In genomic region chr12:85970803-85971202, GRCm38 (mm10) we compare ENCODE assay signal across 21 mouse cellular contexts.
A peak's percentile ranks its signal among the peaks of the same experiment; 100 is the strongest.
DNase-seq lines count a peak whose midpoint lies in the region; ATAC-seq lines count a peak whose summit lies in the region.
"Had no signal": no experiment of that assay in that cellular context is flagged by ENCODE, and none has a peak within 500 bp of the region (broad histone marks: within the 10 kb centered on the region; RNA-seq: fewer than 3 reads in every experiment).

No protein-coding gene starts in this region.

- no peak overlapping the region for H3K4me2 ChIP-seq in kidney, embryonic 15.5 days
- H3K4me2 ChIP-seq: forebrain, embryonic 13.5 days; heart, embryonic 15.5 days; stomach, embryonic 15.5 days had no signal

- H3K27ac ChIP-seq in kidney, embryonic 15.5 days, result no peak overlapping the region
- H3K27ac ChIP-seq: forebrain, embryonic 13.5 days; heart, embryonic 15.5 days; hindbrain, embryonic 10.5 days; stomach, embryonic 15.5 days had no signal

- WGBS in kidney, embryonic 15.5 days, result 36% methylated on average over 2 of the region's 2 CpGs

- DNase-seq in kidney, postnatal 4 days, result no peak
- peak; percentile 76 for DNase-seq in brain, adult 2 months (ENCODE audit: low read depth, low spot score)
- DNase-seq in cerebellum, adult 11-12 months, result peak; percentile 76
- peak; percentile 49 to 68 for DNase-seq in cerebellum, postnatal 25 days
- DNase-seq in B cell, adult 2 months, result no peak
- DNase-seq in adrenal gland, adult 18-20 months (ENCODE audit: low spot score in 2 of 2), result no peak
- DNase-seq: adrenal gland, postnatal 10 days; gastrocnemius, postnatal 10 days; liver; right cerebral cortex, postnatal 14 days; thymus, adult 18-20 months; thymus, postnatal 4 days had no signal

- no peaks in the 10 kb centered on the region for H3K27me3 ChIP-seq in kidney, embryonic 15.5 days
- H3K27me3 ChIP-seq: forebrain, embryonic 13.5 days; heart, embryonic 15.5 days; stomach, embryonic 15.5 days had no signal

- H3K36me3 ChIP-seq in kidney, embryonic 15.5 days, result no peaks in the 10 kb centered on the region
- H3K36me3 ChIP-seq: heart, embryonic 15.5 days; hindbrain, embryonic 10.5 days; stomach, embryonic 15.5 days had no signal

- ATAC-seq in kidney, embryonic 15.5 days (replicated peaks; ENCODE audit: low FRiP score), result peak; percentile 36; the same call in 1 of the 2 replicates
- no peak for ATAC-seq in megakaryocyte-erythroid progenitor cell, adult 5-6 weeks (replicated peaks; ENCODE audit: low FRiP score, low TSS enrichment, poor library complexity, severe bottlenecking)
- ATAC-seq: forebrain, embryonic 13.5 days; inflammation-experienced regulatory T-cells, adult 6 months; midbrain, embryonic 16.5 days had no signal

- no peaks in the 10 kb centered on the region for H3K9me3 ChIP-seq in kidney, embryonic 15.5 days (replicated peaks)
- H3K9me3 ChIP-seq: forebrain, embryonic 13.5 days; heart, embryonic 15.5 days; hindbrain, embryonic 10.5 days; stomach, embryonic 15.5 days had no signal

- H3K4me3 ChIP-seq in kidney, embryonic 15.5 days (replicated peaks), result no peak overlapping the region
- H3K4me3 ChIP-seq: erythroblast, embryonic 14.5 days; forebrain, embryonic 13.5 days; heart, embryonic 15.5 days; hindbrain, embryonic 10.5 days; stomach, embryonic 15.5 days had no signal

- H3K4me1 ChIP-seq in kidney, embryonic 15.5 days, result peaks cover 20% of the 10 kb centered on the region
- H3K4me1 ChIP-seq: hindbrain, embryonic 10.5 days had no signal

- no peak overlapping the region for H3K9ac ChIP-seq in kidney, embryonic 15.5 days
- H3K9ac ChIP-seq: forebrain, embryonic 13.5 days; heart, embryonic 15.5 days; stomach, embryonic 15.5 days had no signal

Comparison
In these comparisons a context has a peak if more than half of its experiments do, and no peak if none do; other contexts are left out.
1. DNase-seq: peak in brain, adult 2 months (single experiment), cerebellum, adult 11-12 months (single experiment) and cerebellum, postnatal 25 days (2 of 2); none in kidney, postnatal 4 days (0 of 2), B cell, adult 2 months (0 of 2) and adrenal gland, adult 18-20 months (0 of 2).